Mouse (Mus musculus): ENCODE measurements at regions not wholly inside any gene's neighbourhood (a gene's known extent, or its start where the extent isn't known, plus 50 kb on each side); places are given as distances from the start of the nearest gene placed in this dataset.
"Not testable (repeated sequence)": the region's sequence is repeated elsewhere in the genome, so short reads cannot be mapped to it uniquely, and the experiment has no call there.

DNA sequence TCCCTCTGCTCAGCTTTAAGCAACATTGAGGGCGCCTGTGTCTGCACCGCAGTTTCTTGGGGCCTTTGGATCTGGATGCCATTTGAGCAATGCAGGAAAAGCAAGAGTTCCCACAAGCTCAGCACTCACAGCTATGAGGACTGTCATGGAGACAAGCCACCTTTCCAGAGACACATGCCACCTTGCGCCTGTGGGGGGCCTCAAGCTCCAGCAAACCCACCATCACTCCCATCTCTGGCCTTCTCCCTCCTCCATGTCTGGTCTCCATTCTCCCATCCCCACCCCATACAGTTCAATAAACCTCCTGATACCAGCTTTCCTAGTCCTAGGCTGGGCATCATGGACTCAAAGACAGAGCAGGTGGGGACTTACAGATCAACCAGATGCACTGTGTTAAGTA, 97.8 kb downstream of the Wdr11 start:
- no peak for DNase-seq

DNA sequence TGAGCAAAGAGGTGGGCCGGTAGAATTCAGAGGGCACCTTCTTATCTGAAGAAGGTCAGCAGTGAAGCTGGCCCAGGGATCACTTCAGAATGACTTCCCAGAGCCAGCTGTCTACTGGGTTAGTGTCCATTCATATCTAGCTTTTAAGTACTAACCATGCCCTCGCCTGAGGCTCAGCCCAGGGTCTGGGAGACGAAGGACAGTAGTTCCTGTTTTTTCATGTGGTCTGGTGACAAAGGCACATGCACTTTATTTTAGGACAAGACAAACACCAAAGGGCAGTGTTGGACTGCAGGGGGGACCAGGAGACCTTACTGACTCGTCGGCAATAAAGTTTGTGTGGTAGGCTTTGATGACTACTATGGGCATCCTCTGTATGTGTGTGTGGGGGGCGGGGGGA, 99.2 kb downstream of the Wdr11 start:
- DNase-seq = no peak

DNA sequence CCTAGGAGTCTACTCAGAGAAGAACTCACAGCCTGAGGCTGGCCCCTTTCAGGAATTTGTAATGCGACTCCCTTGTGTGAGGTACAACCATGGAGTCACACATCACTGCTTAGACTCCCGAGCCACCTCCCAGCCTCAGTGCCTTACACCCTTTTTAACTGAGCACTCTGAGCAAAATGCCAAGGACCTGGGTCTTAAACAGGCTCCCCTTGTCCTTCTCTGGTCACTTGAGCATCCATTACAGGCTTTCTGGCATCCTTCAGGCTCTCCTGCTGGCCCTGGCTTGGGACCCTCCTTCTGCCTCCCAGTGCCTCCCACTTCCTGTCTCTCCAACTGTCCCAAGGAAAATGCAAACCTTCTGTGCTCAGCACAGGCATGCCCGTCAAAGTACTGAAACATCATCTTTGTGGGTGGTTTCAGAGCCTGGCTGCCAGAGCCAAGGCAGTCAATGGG, 100.0 kb downstream of the Wdr11 start:
- DNase-seq = no peak

DNA sequence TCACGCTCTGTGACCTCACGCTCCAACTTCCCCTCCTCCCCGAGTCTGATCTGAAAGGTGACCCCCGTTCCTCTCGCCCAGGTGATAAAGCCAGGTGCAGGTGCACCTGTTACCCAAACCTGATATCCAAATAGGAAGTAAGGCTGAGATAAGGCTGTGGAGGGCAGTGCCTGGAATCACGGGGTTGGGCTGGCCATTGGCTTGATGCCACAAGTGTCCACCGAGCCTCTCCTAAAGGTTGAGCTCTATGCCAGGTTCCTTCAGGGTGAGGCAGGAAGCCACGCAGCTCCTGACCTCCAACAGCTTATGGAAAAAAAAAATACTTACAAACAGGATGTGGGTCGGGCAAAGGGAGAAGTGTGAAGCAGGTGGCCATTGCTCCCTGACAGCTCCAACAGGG, 102.0 kb downstream of the Wdr11 start:
- no peak for DNase-seq

DNA sequence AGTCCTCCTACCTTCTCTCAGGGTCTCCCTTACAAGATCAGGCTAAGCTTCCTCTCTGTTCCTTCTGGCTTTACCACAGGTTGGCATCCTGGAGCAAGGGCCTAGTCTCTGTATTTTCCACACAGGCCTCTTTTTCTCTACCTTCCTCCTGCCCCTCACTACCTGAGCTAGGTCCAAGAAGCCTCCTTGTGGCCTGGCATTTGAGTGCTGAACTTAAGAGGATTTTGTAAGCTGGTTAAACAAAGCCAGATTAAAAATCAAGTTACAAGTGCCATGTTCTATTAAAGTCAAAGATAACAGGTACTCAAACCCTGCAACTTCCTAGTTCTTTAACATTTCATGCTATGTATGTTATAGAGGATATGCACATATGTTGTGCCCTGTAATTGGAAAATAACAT, 102.5 kb downstream of the Wdr11 start:
- DNase-seq = no peak

DNA sequence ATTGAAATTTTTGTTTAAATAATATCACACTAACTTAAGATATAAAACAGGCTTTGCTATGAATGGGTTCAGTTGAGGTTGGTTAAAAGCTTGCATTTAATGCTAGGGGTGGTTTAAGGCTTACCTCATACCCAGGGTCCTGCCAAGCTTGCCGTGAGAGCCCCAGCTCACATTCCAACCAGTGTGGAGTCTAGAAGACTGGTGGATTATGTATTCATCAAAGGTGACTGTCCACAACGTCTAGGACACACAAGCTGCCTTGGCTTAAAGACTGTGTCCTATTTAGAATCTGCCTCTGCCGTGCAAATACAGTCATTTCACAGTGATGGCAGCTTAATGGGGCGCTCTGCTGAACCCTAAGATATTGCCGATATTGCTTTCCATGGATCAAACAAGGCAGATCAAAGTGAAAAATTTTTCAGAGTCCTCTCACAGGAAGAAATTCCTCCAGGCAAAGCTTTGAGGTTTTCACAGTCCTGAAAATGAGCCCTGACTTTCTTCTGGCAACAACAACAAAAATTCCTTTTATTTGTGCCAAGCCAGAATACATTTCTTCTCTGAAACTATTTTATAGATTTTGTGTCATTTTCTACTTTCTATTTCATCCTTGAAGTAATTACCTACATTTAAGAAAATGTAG, 108.4 kb downstream of the Wdr11 start:
- no peak for DNase-seq

DNA sequence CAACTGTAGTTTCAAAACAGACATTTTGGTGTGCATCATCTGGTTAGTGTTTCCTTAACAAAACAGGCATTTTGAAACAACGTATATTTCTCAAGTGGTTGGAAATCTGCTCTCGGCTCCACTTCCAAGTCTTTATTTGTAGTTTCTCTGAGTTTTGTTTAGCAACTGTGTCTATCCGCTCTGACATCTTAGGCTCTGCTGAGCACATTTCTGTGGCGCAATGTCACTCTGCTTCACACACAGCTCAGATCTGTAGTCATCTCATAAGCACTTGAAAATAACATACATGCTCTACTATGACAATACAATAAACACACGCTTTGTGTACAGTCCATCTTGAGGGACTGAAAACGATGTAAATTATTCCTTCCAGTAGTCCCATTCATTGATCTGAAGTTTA, 135.9 kb downstream of the Wdr11 start:
- no peak for DNase-seq

DNA sequence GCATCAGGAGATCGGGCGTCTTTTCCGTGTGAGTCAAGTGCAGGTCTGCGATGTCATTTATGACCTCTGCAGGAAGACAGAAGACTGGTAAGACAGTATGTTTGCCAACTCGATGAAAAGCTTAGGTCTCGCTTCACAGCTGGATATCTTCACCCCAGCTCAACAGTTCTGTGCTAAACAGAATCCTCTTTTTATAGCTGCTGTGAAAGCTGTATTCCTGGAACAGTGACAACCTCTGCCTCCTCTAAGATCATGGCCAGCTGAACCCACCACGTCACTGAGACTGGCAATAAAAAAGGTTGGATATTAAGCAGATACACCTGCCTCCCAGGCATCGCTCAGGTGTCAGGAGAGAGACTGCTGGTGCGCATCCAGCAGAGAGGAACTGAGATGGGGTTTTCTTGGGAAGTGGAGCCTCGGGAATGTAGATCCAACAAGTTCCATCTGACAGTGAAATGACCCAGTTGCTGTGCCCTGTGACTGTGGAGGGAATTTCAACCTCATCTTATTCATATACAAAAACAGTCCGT, 138.1 kb downstream of the Wdr11 start:
- DNase-seq = no peak

DNA sequence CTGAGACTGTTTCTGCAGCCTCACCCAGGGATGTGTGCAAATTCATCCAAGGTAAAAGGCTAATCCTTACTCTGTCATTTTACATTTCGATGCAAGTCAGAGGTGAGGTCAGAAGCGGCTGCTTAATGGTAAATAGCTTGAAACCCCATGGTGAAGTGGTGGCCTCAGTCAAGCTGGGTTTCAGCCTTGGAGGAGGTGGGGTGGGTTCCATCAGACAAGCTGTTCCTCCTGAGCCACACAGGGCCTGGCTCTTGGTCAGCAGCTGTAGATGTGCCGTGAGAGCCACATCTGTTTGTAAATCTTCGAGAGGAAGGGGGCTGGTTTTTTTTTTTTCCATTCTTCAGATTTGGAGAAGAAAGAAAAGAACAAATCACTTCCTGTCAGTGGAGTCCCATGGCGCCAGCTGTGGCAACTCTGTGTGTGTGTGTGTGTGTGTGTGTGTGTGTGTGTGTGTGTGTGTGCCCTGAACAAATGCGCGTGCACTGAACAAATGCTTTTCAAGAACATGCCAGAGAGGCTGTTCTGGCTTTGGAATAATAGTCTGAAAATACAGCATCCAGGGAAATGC, 139.2 kb downstream of the Wdr11 start:
- no peak for DNase-seq

DNA sequence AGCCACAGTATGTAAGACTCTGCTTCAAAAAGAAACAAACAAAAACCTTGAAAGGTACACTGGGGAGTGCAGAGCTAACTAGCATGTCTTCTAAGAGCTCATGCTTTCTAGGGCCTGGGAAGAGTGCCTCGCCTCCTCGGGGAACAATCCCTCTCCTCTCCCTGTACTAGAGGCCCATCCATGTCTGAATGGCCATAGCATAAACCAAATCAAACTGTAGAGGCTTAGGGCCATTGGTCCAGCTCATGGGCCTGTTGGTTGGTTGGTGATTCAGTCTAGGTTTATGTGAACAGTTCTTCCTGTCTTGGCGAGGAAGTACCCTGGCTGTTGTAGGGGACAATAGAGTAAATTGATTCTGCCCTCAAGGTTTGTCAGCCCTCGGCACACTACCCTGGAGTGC, 151.0 kb downstream of the Wdr11 start:
- no peak for DNase-seq

DNA sequence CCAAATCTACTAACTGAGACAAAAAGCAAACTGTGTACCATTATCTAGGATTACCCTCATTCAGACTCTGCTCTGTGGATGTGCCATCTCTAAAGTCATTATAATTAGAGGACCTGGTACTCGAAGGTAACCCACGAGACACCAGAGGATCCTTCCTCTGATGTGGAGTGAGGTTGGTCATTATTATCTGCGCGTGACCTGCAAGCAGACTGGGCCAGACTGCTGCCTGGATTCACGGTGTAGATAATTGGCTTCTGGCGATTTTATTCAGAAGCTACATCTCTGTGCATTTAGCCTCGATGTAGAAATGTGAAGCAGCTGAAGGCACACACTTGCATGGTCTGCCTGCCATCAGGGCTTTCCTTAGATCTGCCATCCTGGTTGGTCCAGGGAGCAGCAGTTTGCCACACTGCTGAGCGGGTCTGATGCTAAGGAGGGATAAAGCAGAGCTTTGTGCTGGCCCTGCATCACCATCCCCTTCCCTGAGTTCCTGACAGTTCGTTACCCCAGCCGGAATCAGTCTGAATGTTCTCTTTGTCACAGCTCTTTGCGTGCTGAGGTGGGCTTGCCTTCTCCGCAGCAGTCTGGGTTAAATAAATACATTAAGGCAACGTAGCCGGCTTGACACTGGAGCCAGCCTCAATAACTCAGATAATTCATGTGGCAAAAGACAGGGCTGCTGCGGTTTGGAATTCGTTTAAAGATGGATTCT, 152.4 kb downstream of the Wdr11 start:
- no peak for DNase-seq

DNA sequence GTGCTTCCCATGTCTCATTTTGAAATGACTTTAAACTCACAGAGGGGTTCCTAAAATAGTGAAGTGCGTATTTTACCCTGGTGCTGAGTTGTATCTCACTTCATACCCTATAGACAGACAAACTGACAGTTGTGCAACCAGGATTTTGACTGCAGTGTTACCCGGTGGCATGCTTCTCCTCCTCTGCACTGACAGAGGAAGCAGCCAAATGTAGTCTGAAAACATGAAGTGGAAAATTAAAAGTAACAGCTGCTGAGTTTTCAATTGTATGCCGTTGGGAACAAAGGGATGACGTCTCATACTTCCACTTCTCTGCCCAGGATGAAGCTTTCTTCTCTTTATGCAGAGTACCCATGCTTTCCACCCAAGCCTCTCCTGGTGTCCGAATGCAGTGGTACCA, 155.0 kb downstream of the Wdr11 start:
- no peak for DNase-seq

DNA sequence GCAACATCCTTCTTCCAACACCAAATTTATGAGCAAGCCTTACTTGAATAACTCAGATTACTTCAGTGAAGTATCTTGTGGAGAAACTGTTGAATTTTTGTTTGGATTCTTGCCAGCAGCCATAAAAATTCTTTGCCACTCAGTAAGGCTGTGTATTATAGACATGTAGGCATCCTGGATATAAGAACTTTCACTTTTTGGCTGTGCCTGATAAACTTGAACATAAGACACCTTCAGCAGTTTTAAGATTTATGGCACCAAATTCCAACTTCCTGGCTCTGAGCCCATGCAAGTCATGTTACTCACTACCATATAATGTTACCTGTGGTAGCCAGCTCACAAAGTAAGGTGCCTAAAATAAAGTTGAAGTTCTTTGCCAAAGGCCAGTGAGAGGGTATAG, 159.3 kb downstream of the Wdr11 start:
- DNase-seq = no peak

DNA sequence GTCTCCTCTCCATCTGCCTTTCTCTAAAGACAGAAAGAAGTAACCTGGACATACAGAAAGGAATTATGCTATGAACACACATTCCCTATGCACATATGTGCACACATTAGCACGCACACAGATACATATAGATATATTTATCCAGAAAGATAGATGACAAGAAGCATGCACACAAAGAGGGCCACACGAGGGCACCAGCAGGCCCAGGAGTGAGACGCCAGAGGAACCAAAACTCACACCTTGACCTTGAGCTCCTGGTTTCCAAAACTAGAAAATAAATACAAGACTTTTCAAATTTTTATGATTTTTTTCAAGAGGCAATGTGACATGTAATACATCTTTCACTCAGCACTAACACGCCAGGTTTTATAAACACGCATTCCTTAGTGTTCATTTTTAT, 163.1 kb downstream of the Wdr11 start:
- no peak for DNase-seq

DNA sequence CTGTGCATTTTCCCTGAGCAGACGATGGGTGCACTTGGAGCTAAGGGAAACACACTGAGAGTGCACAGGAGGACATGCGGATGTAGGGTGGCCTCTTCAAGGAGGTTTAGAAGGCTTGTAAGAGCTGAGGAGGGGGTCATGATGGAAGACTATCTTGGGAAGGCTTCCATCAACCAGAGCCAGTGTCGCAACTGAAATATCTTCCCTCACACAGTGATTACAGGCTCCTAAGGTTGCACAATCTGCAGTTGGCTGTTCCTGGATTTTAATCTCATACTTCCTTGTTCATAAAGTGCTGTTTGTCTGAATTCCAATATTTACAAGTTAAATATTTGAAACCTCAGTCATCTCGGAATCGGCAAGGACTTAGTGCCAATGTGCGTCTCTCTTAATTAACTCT, 164.5 kb downstream of the Wdr11 start:
- no peak for DNase-seq

DNA sequence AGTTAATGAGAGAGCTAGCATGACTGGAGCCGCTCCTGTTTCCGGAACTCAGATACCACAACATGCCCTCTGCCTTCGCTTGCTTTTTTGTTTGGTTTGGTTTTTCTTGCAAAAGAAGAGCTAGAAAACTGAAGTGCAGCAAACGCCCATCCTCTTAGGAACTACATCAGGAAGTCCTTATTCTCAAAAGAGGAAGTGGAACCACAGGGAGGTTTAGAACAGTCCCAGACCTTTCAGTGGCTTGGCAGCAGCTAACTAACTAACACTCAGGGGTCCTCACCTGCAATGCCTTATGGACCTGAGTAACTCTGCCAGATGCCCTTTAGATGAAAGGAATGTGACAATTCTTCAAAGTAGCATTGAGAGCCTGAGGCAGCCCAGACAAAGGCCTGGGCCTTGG, 168.2 kb downstream of the Wdr11 start:
- DNase-seq = no peak

DNA sequence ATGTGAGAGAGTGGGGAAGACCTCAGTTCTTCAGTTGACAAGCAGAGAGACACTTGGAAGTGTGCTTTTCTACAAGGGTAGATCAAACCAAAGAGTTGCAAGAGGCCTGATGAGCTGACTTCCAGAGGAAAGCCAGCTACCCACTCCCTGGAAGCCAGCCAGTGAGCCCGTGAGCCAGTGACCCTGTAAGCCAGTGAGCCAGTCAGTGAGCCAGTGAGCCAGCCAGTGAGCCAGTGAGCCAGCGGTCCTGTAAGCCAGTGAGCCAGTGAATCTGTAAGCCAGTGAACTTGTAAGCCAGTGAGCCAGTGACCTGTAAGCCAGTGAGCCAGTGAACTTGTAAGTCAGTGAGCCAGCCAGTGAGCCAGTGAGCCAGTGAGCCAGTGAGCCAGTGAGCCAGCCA, 168.7 kb downstream of the Wdr11 start:
- DNase-seq = no peak

DNA sequence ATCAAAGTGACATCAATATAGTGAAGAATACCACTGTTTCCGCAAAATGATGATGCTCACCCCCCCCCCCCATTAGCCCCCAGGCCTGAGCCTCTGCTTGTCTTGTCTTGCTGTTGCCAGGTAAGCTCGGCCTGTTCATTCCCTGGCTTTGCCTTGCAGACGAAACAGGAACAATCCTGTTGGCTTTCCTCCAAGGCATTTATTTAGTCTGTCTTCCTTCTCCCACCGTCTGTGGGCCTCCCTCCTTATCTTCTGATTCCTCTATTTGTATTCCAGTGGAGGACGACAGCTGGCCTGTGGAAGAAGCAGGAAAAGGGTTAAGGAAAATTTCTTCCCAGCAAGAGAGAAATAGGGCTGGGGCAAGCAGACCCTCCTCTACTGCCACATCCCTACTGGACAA, 172.1 kb downstream of the Wdr11 start:
- DNase-seq = no peak

DNA sequence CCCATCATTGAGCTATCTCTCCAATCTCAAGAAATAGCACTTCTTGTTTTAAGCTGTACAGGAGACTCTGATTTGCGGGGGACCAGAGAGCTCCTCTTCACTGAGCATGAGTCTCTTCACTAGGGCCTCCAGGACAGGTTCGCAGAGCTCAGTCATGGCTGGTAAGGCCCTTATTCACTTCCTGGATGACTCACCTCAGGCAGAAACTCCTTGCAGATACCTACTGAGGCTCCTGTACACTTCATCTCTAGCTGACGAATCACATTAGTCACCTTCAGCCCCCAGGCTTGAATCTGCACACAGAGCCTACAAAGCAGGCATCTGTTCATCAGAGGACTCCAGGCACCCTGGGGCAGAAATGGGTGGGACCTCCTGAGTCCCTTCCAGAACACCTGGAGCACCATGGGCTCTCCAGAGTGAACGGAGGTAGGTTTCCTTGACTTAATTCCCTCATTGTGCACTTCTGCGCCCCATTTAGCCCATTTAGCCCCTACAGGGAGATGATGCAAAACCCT, 172.8 kb downstream of the Wdr11 start:
- DNase-seq = no peak

DNA sequence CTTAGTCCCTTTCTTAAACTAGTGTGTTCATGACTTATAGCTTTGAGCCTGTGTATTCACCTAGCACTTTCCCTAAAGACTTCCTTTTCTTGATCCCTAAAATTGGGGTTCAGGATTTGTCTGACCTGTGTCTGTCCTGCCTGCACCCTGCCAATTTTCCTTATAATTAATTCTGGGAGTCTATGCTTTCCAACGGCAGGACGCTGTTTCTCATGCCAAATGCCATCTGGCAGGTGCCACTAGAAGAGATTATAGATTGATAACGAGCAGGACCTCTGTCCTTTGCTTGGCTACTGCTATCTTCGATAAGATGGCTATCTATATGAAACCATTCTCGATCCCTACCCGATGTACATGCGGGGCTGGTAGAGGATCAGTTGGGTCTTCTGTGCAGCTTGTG, 174.0 kb downstream of the Wdr11 start:
- DNase-seq = no peak

DNA sequence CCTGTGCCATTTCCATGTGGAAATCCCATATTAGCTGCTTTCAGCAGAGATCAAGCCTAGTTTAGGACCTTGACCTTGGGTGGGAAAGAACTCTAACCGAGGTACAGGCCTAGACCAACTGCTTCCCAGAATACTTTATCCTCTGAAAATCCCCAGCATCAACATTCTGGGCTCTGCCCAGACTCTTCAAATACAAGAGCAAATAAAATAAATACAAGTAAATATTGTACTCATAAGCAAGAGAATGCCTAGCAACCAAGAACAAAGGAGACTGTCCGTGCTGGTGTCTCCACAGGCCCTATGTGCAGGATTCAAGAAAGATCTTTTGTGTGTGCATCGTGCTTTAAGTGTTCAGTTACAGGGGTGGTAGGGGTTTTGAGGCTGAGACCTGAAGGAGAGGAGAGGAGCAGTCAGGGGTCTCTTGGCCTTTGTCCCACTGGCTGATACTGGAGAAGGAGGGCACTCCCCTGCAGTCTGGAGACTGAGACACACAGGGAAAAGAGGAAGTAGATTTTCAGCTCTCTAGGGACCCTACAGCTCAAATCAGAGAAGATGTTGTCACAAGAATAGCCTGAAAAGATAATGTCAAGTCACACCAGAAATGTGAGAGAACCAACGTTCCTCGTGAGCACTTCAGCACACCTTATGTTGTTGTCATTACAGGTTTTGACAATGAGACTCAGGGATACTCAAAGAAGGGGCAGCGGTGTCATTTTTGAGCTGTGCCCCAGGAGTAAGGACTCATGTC, 174.6 kb downstream of the Wdr11 start:
- no peak for DNase-seq

DNA sequence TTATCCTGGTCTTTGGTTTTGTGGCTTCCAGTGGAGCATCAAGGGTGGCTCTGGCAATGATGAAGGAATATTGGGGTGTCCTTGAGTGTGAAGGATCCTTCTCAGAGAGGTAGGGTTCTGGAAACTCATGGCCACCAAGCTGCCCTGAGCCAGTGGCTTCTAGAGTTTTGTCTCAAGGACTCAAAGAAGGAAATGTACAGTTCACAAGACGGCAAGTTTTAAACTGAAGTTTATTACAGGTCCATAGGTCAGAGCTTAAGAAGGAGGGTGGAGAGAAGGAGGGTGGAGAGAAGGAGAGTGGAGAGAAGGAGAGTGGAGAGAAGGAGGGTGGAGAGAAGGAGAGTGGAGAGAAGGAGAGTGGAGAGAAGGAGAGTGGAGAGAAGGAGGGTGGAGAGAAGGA, 178.0 kb downstream of the Wdr11 start:
- not testable (repeated sequence) for DNase-seq

DNA sequence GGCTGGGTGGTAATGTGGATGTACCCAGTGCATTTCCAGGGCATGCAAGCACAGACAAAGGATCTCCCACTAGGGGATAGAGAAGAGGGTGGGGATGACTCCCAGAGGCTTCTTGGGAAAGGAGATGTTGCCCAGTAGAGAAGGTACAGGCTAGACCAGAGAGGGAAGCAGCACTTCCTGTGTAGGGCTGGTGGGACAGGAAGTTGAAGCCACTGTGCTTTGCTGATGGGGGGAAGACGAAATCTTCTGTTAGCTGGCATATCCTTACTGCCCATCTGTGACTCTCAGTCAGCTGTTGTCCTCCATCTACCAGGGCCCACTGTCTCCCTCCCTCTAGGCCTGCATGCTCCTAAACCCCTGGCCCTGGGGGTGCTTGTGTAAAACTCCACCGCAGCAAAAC, 180.2 kb downstream of the Wdr11 start:
- no peak for DNase-seq
